Mouse (Mus musculus) ES-E14 (cell line): ENCODE measurements at regions not wholly inside any gene's neighbourhood (a gene's known extent, or its start where the extent isn't known, plus 50 kb on each side); places are given as distances from the start of the nearest gene placed in this dataset.

ENCODE experiments used
- CHD2 ChIP-seq: IDR thresholded peaks from 2 replicates; pipeline ENCODE4 v1.6.1; 2014; ENCODE audit warnings: mild to moderate bottlenecking, low read depth, low read length, inconsistent platforms
- HCFC1 ChIP-seq: IDR thresholded peaks from 2 replicates; pipeline ENCODE4 v1.6.1; 2012; ENCODE audit warnings: low read length, inconsistent platforms, borderline replicate concordance; ENCODE audit not compliant: insufficient read depth
- MAFK ChIP-seq: IDR thresholded peaks from 2 replicates; pipeline ENCODE4 v1.6.1; 2014; ENCODE audit warnings: mild to moderate bottlenecking, low read depth, low read length, inconsistent platforms; ENCODE audit not compliant: insufficient read depth
- ZC3H11A ChIP-seq: IDR thresholded peaks from 2 replicates; pipeline ENCODE4 v1.6.1; 2012; ENCODE audit warnings: low read depth, mild to moderate bottlenecking, inconsistent platforms, low read length, borderline replicate concordance
- ZNF384 ChIP-seq: IDR thresholded peaks from 2 replicates; pipeline ENCODE4 v1.6.1; 2012; ENCODE audit warnings: low read depth, low read length, inconsistent platforms

- TF ChIP-seq MAFK (no peak), HCFC1 (no peak), CHD2 (peak; percentile 15; the same call in 1 of the 2 replicates), ZC3H11A (no peak), ZNF384 (no peak)
These were observed 223.5 kb upstream of the Klf3 start for GRCm38 (mm10) chr5:64579494-64580339.
